Mouse (Mus musculus) myocyte (in vitro differentiated cells): ENCODE results near the gene Ldhc.

ENCODE experiments used
- MAX ChIP-seq: IDR thresholded peaks from one replicate; pipeline ENCODE4 v1.6.1; 2011; ENCODE audit warnings: low read depth, mild to moderate bottlenecking, control low read depth
- POLR2A ChIP-seq: IDR thresholded peaks from one replicate; pipeline ENCODE4 v1.6.1; 2011; ENCODE audit warnings: low read depth, mild to moderate bottlenecking, control low read depth, moderate library complexity; ENCODE audit not compliant: insufficient read length

DNA sequence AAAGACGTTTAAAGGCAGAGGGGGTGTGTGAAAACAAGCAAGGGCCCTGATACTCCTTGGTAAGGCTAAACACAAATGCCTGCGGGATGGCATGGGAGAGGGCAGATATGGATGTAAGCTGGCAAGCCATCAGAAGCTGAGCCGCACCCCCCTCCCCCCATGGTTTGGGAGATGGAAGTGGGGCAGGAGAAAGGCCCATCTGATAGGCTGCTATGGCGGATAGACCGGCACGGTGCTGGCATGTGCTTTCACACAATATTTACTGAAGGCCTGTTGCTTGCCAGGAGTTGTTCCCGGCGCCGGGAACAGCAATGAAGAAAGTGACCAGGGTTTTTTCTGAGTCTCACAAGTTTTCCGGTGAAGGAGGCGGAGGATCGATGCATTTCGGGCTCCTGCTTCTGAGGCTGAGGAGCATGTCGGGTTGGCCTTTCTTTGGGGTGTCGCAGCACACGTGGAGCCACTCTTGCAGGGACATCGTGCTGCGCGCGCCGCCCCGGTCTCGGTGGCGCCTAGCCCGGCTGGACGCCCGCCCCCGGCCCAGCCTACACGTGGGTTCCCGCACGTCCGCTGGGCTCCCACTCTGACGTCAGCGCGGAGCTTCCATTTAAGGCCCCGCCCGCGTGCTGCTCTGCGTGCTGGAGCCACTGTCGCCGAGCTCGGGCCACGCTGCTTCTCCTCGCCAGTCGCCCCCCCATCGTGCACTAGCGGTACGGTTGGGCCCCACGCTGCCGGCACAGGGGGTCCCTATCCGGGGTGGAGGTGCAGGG is 15.6 kb upstream of the Ldhc start:
- TF ChIP-seq POLR2A (peak; percentile 100), MAX (no peak)
